Mouse (Mus musculus): ENCODE measurements at regions not wholly inside any gene's neighbourhood (a gene's known extent, or its start where the extent isn't known, plus 50 kb on each side); places are given as distances from the start of the nearest gene placed in this dataset.

- TF ChIP-seq CTCF (IDR thresholded peaks at IDR 0.05) (no peak), EP300 (IDR thresholded peaks at IDR 0.05) (no peak)
Observed at GRCm38 (mm10) chr10:95743627-95744026, 70.4 kb upstream of the Anapc15-ps start.
